Mouse (Mus musculus) lung, embryonic 16.5 days (tissue): ENCODE measurements at regions not wholly inside any gene's neighbourhood (a gene's known extent, or its start where the extent isn't known, plus 50 kb on each side); places are given as distances from the start of the nearest gene placed in this dataset.

ENCODE experiments used
- ATAC-seq: fragments of 200-750 bp; cut with Nextera tagmentation; 2 replicates; pipeline ENCODE4 v1.8.0; 2017; ENCODE audit warnings: low read depth, mild to moderate bottlenecking, moderate library complexity
- H3K27ac ChIP-seq: fragments of 300-500 bp; sonication (generic); 2 replicates; pipeline ENCODE4 v1.5.1; 2014; ENCODE audit warnings: mild to moderate bottlenecking, control low read depth, low read length
- H3K27me3 ChIP-seq: fragments of 300-500 bp; sonication (generic); 2 replicates; pipeline ENCODE4 v1.6.1; 2014; ENCODE audit warnings: low read depth, low read length, mixed read lengths; ENCODE audit not compliant: control insufficient read depth, insufficient read depth
- H3K36me3 ChIP-seq: fragments of 300-500 bp; sonication (generic); 2 replicates; pipeline ENCODE4 v1.6.1; 2014; ENCODE audit warnings: low read length; ENCODE audit not compliant: control insufficient read depth, insufficient read depth
- H3K4me1 ChIP-seq: fragments of 300-500 bp; sonication (generic); replicated peaks from 2 replicates; pipeline ENCODE4 v1.6.1; 2014; ENCODE audit warnings: low read length, mixed read lengths; ENCODE audit not compliant: control insufficient read depth, insufficient read depth
- H3K4me2 ChIP-seq: fragments of 300-500 bp; sonication (generic); 2 replicates; pipeline ENCODE4 v1.6.1; 2014; ENCODE audit warnings: low read depth, low read length, control low read depth
- H3K4me3 ChIP-seq: fragments of 300-500 bp; sonication (generic); 2 replicates; pipeline ENCODE4 v1.5.1; 2014; ENCODE audit warnings: mild to moderate bottlenecking, low read length, control low read depth
- H3K9ac ChIP-seq: fragments of 300-500 bp; sonication (generic); 2 replicates; pipeline ENCODE4 v1.6.1; 2014; ENCODE audit warnings: low read length, control low read depth
- H3K9me3 ChIP-seq: fragments of 300-500 bp; sonication (generic); 2 replicates; pipeline ENCODE4 v1.6.1; 2016; ENCODE audit warnings: low read length; ENCODE audit not compliant: control insufficient read depth
- WGBS: fragments of 180-500 bp; shearing (Covaris S2); extraction: QIAGEN DNeasy Blood & Tissue Kit; methylation state at CpG from one replicate; pipeline ENCODE4 v1.1.7; 2014; 5-methylcytosine and 5-hydroxymethylcytosine counted together

GRCm38 (mm10) chr4:55586212-55586611 lies 53.9 kb upstream of the Klf4 start:
- no peaks in the 10 kb centered on the region for H3K4me1 ChIP-seq
- H3K27ac ChIP-seq, result no peak overlapping the region
- 69% methylated on average over 3 of the region's 3 CpGs for WGBS
- H3K4me2 ChIP-seq, result no peak overlapping the region
- no peaks in the 10 kb centered on the region for H3K9me3 ChIP-seq
- H3K36me3 ChIP-seq, result no peaks in the 10 kb centered on the region
- no peak for ATAC-seq
- H3K27me3 ChIP-seq, result no peaks in the 10 kb centered on the region
- H3K9ac ChIP-seq, result no peak overlapping the region
- H3K4me3 ChIP-seq, result no peak overlapping the region

DNA sequence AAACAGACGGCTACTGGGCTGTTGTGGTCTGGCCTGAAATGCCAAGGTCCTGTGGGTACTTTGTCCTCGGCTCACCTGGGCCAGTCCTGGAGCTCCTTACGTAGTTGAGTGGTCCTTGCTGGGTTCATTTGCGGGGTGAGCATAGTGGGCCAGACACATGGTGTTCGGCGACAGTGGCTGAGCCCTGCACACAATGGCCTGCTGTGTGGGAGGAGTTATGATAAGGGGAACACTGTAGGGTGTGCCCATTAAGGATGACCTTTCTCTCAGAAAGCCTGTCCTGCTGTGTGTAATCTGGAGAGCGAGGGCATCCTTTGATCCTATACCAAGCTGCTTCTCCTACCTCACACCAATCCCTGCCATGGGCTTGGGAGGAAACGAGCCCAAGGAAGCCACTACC lies 51.3 kb upstream of the Klf4 start:
- no peak overlapping the region for H3K9ac ChIP-seq
- no peaks in the 10 kb centered on the region for H3K9me3 ChIP-seq
- no peak overlapping the region for H3K4me2 ChIP-seq
- H3K4me3 ChIP-seq, result no peak overlapping the region
- H3K27ac ChIP-seq, result no peak overlapping the region
- no peaks in the 10 kb centered on the region for H3K36me3 ChIP-seq
- 64% methylated on average over 8 of the region's 8 CpGs for WGBS
- H3K4me1 ChIP-seq, result no peaks in the 10 kb centered on the region
- no peaks in the 10 kb centered on the region for H3K27me3 ChIP-seq
- no peak for ATAC-seq
